Mouse (Mus musculus) CH12.LX (cell line): ENCODE measurements around the gene Fli1. TPM values are rescaled to one million over a fixed set of nuclear protein-coding genes. Genes with fewer than 3 reads are reported as not detected.

ENCODE experiments used
- DNase-seq: peaks from one replicate; pipeline ENCODE4 v3.0.0-alpha.2; 2013; ENCODE audit errors: extremely low read depth
- H3K27ac ChIP-seq: 2 replicates; pipeline ENCODE4 v1.5.1; 2012; ENCODE audit warnings: low read depth, mild to moderate bottlenecking, control low read depth, moderate library complexity; ENCODE audit not compliant: insufficient read depth
- H3K27me3 ChIP-seq: replicated peaks from 2 replicates; pipeline ENCODE3; 2012; ENCODE audit warnings: inconsistent platforms
- H3K36me3 ChIP-seq, 2 experiments: replicated peaks in 1 of 2; 2 replicates each; pipeline versions ENCODE3 to v1.6.1; 2012; ENCODE audit warnings: inconsistent platforms in 1 of 2, low read length in 1 of 2, mild to moderate bottlenecking in 1 of 2, mixed read lengths in 1 of 2, moderate library complexity in 1 of 2; ENCODE audit not compliant: control insufficient read depth in 1 of 2, insufficient read depth in 1 of 2
- H3K4me1 ChIP-seq, 2 experiments: 2 replicates each; pipeline ENCODE4 v1.6.1; 2012; ENCODE audit warnings: inconsistent platforms in 1 of 2, moderate library complexity in 1 of 2; ENCODE audit not compliant: insufficient read depth in 2 of 2, control insufficient read depth in 1 of 2
- H3K4me2 ChIP-seq: 2 replicates; pipeline ENCODE4 v1.6.1; 2012; ENCODE audit warnings: low read depth, mild to moderate bottlenecking, control low read depth; ENCODE audit not compliant: poor library complexity, insufficient read depth, severe bottlenecking
- H3K4me3 ChIP-seq, 3 experiments: fragments of 150-350 bp in 1 of 3; sonication (generic) in 1 of 3; replicated peaks in 1 of 3; 2 replicates each; pipeline versions ENCODE3 to v1.5.1; 2011 to 2012; ENCODE audit warnings: low read depth in 2 of 3, low read length in 2 of 3, mild to moderate bottlenecking in 2 of 3, moderate library complexity in 2 of 3, control low read depth in 1 of 3, improper control_type of control experiment in 1 of 3, inconsistent platforms in 1 of 3, mixed read lengths in 1 of 3; ENCODE audit not compliant: poor library complexity in 1 of 3
- H3K79me2 ChIP-seq: replicated peaks from 2 replicates; pipeline ENCODE4 v1.6.1; 2012; ENCODE audit warnings: mild to moderate bottlenecking, moderate library complexity; ENCODE audit not compliant: control insufficient read depth, poor library complexity, insufficient read depth, severe bottlenecking; ENCODE audit errors: extremely low read depth
- H3K9ac ChIP-seq: 2 replicates; pipeline ENCODE4 v1.6.1; 2012; ENCODE audit warnings: low read depth, mild to moderate bottlenecking, control low read depth, moderate library complexity; ENCODE audit not compliant: insufficient read depth
- H3K9me3 ChIP-seq: replicated peaks from 2 replicates; pipeline ENCODE3; 2012; ENCODE audit warnings: low read length, inconsistent platforms, mixed read lengths
- BHLHE40 ChIP-seq: IDR thresholded peaks from 2 replicates; pipeline ENCODE4 v1.6.1; 2011; ENCODE audit warnings: mild to moderate bottlenecking, low read depth, low read length, improper control_type of control experiment
- CTCF ChIP-seq, 2 experiments: IDR thresholded peaks in 1 of 2; conservative IDR thresholded peaks in 1 of 2; 2 replicates each; pipeline ENCODE4 v1.5.1; 2011 to 2012; ENCODE audit warnings: low read depth in 2 of 2, low read length in 2 of 2, improper control_type of control experiment in 1 of 2, inconsistent platforms in 1 of 2, mild to moderate bottlenecking in 1 of 2, moderate library complexity in 1 of 2
- E2F4 ChIP-seq: IDR thresholded peaks from 2 replicates; pipeline ENCODE4 v1.6.1; 2011; ENCODE audit warnings: low read depth, low read length, improper control_type of control experiment; ENCODE audit not compliant: insufficient replicate concordance
- ELF1 ChIP-seq: IDR thresholded peaks from 2 replicates; pipeline ENCODE4 v1.6.1; 2014; ENCODE audit warnings: low read depth, mild to moderate bottlenecking, inconsistent platforms, low read length, improper control_type of control experiment
- EP300 ChIP-seq: IDR thresholded peaks from 2 replicates; pipeline ENCODE4 v1.6.1; 2011; ENCODE audit warnings: low read length, improper control_type of control experiment
- ETS1 ChIP-seq: conservative IDR thresholded peaks from 2 replicates; pipeline ENCODE4 v1.6.1; 2012; ENCODE audit warnings: low read depth, mild to moderate bottlenecking, inconsistent platforms, low read length, improper control_type of control experiment, moderate library complexity
- GABPA ChIP-seq: IDR thresholded peaks from 2 replicates; pipeline ENCODE4 v1.6.1; 2012; ENCODE audit warnings: low read depth, low read length, improper control_type of control experiment, inconsistent platforms; ENCODE audit not compliant: insufficient replicate concordance
- HCFC1 ChIP-seq: IDR thresholded peaks from 2 replicates; pipeline ENCODE4 v1.6.1; 2012; ENCODE audit warnings: low read depth, mild to moderate bottlenecking, inconsistent platforms, low read length, improper control_type of control experiment
- IRF4 ChIP-seq: IDR thresholded peaks from 2 replicates; pipeline ENCODE4 v1.6.1; 2014; ENCODE audit warnings: low read depth, mild to moderate bottlenecking, inconsistent platforms, low read length, improper control_type of control experiment
- JUN ChIP-seq: IDR thresholded peaks from 2 replicates; pipeline ENCODE4 v1.6.1; 2011; ENCODE audit warnings: low read depth, mild to moderate bottlenecking, low read length, improper control_type of control experiment, moderate library complexity; ENCODE audit not compliant: insufficient read depth
- JUND ChIP-seq: conservative IDR thresholded peaks from 2 replicates; pipeline ENCODE4 v1.6.1; 2011; ENCODE audit warnings: low read depth, low read length, improper control_type of control experiment
- MAFK ChIP-seq: IDR thresholded peaks from 2 replicates; pipeline ENCODE4 v1.6.1; 2011; ENCODE audit warnings: low read length, improper control_type of control experiment; ENCODE audit not compliant: insufficient replicate concordance
- MAZ ChIP-seq: IDR thresholded peaks from 2 replicates; pipeline ENCODE4 v1.6.1; 2012; ENCODE audit warnings: low read depth, mild to moderate bottlenecking, inconsistent platforms, low read length, improper control_type of control experiment, moderate library complexity
- MEF2A ChIP-seq: IDR thresholded peaks from 2 replicates; pipeline ENCODE4 v1.6.1; 2014; ENCODE audit warnings: low read depth, mild to moderate bottlenecking, inconsistent platforms, low read length, improper control_type of control experiment, borderline replicate concordance
- MYC ChIP-seq: IDR thresholded peaks from 2 replicates; pipeline ENCODE4 v1.6.1; 2011; ENCODE audit warnings: low read depth, mild to moderate bottlenecking, improper control_type of control experiment, low read length
- NRF1 ChIP-seq: IDR thresholded peaks from 2 replicates; pipeline ENCODE4 v1.6.1; 2014; ENCODE audit warnings: low read depth, mild to moderate bottlenecking, inconsistent platforms, low read length, improper control_type of control experiment, moderate library complexity
- POLR2A ChIP-seq: IDR thresholded peaks from 2 replicates; pipeline ENCODE4 v1.6.1; 2011; ENCODE audit warnings: low read depth, mild to moderate bottlenecking, improper control_type of control experiment, low read length
- POLR2AphosphoS2 ChIP-seq: IDR thresholded peaks from 2 replicates; pipeline ENCODE4 v1.6.1; 2011; ENCODE audit warnings: low read depth, low read length, improper control_type of control experiment
- RAD21 ChIP-seq: IDR thresholded peaks from 2 replicates; pipeline ENCODE4 v1.6.1; 2011; ENCODE audit warnings: low read depth, mild to moderate bottlenecking, low read length, improper control_type of control experiment, moderate library complexity
- RCOR1 ChIP-seq: conservative IDR thresholded peaks from 2 replicates; pipeline ENCODE4 v1.6.1; 2012; ENCODE audit warnings: low read depth, mild to moderate bottlenecking, inconsistent platforms, low read length, improper control_type of control experiment
- SIN3A ChIP-seq: IDR thresholded peaks from 2 replicates; pipeline ENCODE4 v1.6.1; 2012; ENCODE audit warnings: low read length, improper control_type of control experiment, inconsistent platforms
- SMC3 ChIP-seq: IDR thresholded peaks from 2 replicates; pipeline ENCODE4 v1.6.1; 2011; ENCODE audit warnings: low read depth, low read length, improper control_type of control experiment
- TBP ChIP-seq: conservative IDR thresholded peaks from 2 replicates; pipeline ENCODE4 v1.6.1; 2011; ENCODE audit warnings: low read depth, low read length, improper control_type of control experiment
- USF1 ChIP-seq: IDR thresholded peaks from 2 replicates; pipeline ENCODE4 v1.6.1; 2014; ENCODE audit warnings: low read depth, mild to moderate bottlenecking, inconsistent platforms, low read length, improper control_type of control experiment
- USF2 ChIP-seq: conservative IDR thresholded peaks from 2 replicates; pipeline ENCODE4 v1.6.1; 2011; ENCODE audit warnings: low read depth, low read length, improper control_type of control experiment
- ZC3H11A ChIP-seq: IDR thresholded peaks from 2 replicates; pipeline ENCODE4 v1.6.1; 2012; ENCODE audit warnings: low read depth, mild to moderate bottlenecking, inconsistent platforms, low read length, improper control_type of control experiment
- ZMIZ1 ChIP-seq: IDR thresholded peaks from 2 replicates; pipeline ENCODE4 v1.6.1; 2012; ENCODE audit warnings: low read depth, mild to moderate bottlenecking, inconsistent platforms, low read length, improper control_type of control experiment
- ZNF384 ChIP-seq: IDR thresholded peaks from 2 replicates; pipeline ENCODE4 v1.6.1; 2012; ENCODE audit warnings: low read depth, low read length, improper control_type of control experiment, inconsistent platforms
- dilution Hi-C: fragments of 300-500 bp; cut with MboI; formaldehyde crosslinking; loops from 2 replicates; pipeline ENCODE4 v1.14.3; 2020; ENCODE audit warnings: low sequenced_read_pairs; ENCODE audit not compliant: extremely low pct_unique_long_range_greater_than_20kb, extremely low pct_ligation_motif_present
- in situ Hi-C: fragments of 300-500 bp; cut with MboI; formaldehyde crosslinking; loops from 3 replicates; pipeline ENCODE4 v1.14.3; 2019; ENCODE audit warnings: low sequenced_read_pairs, low pct_ligation_motif_present, low pct_unique_long_range_greater_than_20kb, mixed read lengths
- polyA plus RNA-seq: library from polyadenylated mRNA; unstranded; fragments of >175 nt; gene quantifications from 2 replicates; pipeline ENCODE4 v1.2.1, GENCODE M21; 2012; ENCODE audit warnings: low read depth; ENCODE audit not compliant: insufficient read length
- total RNA-seq, 2 experiments: library from RNA; depleted of rRNA; stranded (reverse); fragments of 300-350 nt in 1 of 2; fragments of >200 nt in 1 of 2; gene quantifications; 2 replicates each; pipeline ENCODE4 v1.2.3; 2012 to 2014

Gene Fli1
- total and polyA plus RNA-seq, 3 experiments = 20.3 to 29.3 (median 20.8) TPM

GRCm38 (mm10) chr9:32585357-32585756 lies 42.7 kb upstream of the Fli1 start:
- TF ChIP-seq EP300 = no peak
- TF ChIP-seq POLR2AphosphoS2 = no peak
- peak; percentile 51 to 64 for TF ChIP-seq CTCF (conservative IDR thresholded peaks at IDR 0.05 in 1 of 2, IDR thresholded peaks at IDR 0.05 in 1 of 2; ENCODE audit: low read depth in 2 of 2, low read length in 2 of 2)
- no peak for TF ChIP-seq ZC3H11A
- no peak for TF ChIP-seq ZMIZ1
- no peak for TF ChIP-seq JUN
- TF ChIP-seq ZNF384 = peak; percentile 95
- no peak for TF ChIP-seq ELF1
- no peak for TF ChIP-seq USF2
- no peak for TF ChIP-seq JUND
- no peak for TF ChIP-seq NRF1
- no peak for TF ChIP-seq TBP
- TF ChIP-seq MYC = no peak
- TF ChIP-seq IRF4 = no peak
- no peak for TF ChIP-seq HCFC1
- TF ChIP-seq MEF2A = no peak
- TF ChIP-seq BHLHE40 = no peak
- peak; percentile 62 for TF ChIP-seq SMC3
- no peak for TF ChIP-seq E2F4
- no peak for TF ChIP-seq MAZ
- no peak for TF ChIP-seq SIN3A
- no peak for TF ChIP-seq POLR2A
- TF ChIP-seq ETS1 = no peak
- TF ChIP-seq RCOR1 = no peak
- no peak for TF ChIP-seq GABPA
- peak; percentile 45 for TF ChIP-seq RAD21
- no peak for TF ChIP-seq MAFK
- TF ChIP-seq USF1 = no peak

More at GRCm38 (mm10) chr9:32585357-32585756, 42.7 kb upstream of the Fli1 start:
- in situ Hi-C loops = loop anchor here (5.0 to 10.0 kb wide), 4 partner anchors 178 to 669 kb away; no protein-coding TSS in a partner anchor
- H3K4me2 ChIP-seq = no peak overlapping the region
- H3K4me3 ChIP-seq = no peak overlapping the region
- no peaks in the 10 kb centered on the region for H3K27me3 ChIP-seq
- H3K36me3 ChIP-seq = no peaks in the 10 kb centered on the region
- no peak overlapping the region for H3K27ac ChIP-seq
- no peak for DNase-seq
- no peaks in the 10 kb centered on the region for H3K9me3 ChIP-seq
- no peak overlapping the region for H3K9ac ChIP-seq
- H3K79me2 ChIP-seq = no peaks in the 10 kb centered on the region
- dilution Hi-C loops = no loop called here
- peaks cover 2 to 21% of the 10 kb centered on the region in 2 experiments; a peak in 2 of 4 replicates for H3K4me1 ChIP-seq
